Mouse (Mus musculus): ENCODE measurements around the gene Lin28a.

DNA sequence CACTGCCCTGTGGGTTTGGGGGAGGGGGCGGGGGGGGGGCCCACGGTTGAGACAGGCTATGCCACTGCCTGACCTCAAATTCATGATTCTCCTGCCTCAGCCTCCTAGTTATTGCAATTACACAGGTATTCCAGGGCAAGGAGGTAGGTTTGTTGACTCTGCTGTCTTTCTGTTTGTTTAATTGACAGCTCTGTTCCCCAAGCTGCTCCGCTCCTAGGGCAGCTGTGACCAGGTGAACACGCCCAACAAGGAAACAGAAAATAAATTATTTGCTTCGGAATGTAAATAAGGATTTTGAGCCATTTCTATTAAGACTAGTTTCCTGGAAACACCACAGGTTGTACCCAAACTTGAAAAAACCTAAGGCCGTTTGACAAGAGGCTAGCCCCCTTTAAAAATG lies 8.9 kb downstream of the Lin28a start:
- no peak for TF ChIP-seq CTCF (conservative IDR thresholded peaks at IDR 0.05; ENCODE audit: insufficient read depth, insufficient read length, low read depth, low read length)
- TF ChIP-seq POLR2A (IDR thresholded peaks at IDR 0.05; ENCODE audit: low read depth, low read length) = no peak

Data from kidney, adult 2 months (tissue).